Mouse (Mus musculus) c-Kit-positive CD71-positive TER-119-negative erythroid progenitor cells, embryonic 14.5 days (primary cell): ENCODE results near the gene Cbx1.

Experiments
- DNase-seq: peaks from one replicate; pipeline ENCODE4 v3.0.0-alpha.2; 2013; ENCODE audit warnings: low read depth

Cbx1 gene

DNA sequence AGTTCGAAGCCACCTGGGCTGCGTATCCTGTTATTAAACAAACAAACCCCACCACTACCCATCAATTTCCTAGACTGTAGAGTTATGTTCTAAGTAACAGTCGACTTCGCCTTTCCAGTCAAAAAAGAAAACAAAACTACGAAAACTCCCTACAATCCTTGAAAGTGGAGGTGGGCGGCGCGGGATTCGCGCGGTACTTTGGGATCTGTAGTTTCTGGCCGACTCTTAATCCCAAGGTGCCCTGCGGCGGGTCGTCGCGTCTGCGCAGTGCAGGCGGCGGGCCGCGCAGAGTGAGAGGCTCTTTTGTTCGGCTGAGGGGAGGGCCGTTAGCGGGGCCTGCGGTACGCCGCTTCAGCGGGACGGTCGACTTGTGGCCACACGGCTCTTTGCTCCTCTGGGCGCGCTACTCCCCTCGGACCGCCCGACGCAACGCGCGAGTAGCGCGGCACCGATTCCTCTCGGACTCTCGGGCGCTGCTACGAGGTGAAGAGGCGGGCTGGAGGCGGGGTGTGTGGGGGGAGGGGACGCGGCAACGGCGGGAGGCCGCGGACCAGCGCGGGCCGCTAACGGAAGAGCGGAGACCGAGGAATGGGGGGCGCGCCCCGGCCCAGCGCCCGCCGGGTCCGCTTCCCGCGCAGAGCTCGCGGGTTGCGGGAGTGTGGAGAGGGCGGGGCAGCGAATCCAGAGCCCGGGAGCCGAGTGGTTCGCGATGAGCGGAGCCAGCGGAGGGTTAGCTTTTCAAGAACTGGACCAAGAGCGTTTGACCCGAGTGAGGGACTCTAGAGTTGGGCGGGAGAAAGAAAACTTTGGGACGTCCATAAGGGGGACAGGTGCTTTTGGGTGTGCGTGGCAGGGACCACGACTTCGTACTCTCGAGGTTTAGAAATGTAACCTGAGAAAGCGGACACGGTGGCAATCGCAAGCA is at the start of gene Cbx1:
Gene Cbx1 (plus strand): TSS at position 257 of the 925 bp plus-strand sequence.
- DNase-seq: peak; percentile 80

DNA sequence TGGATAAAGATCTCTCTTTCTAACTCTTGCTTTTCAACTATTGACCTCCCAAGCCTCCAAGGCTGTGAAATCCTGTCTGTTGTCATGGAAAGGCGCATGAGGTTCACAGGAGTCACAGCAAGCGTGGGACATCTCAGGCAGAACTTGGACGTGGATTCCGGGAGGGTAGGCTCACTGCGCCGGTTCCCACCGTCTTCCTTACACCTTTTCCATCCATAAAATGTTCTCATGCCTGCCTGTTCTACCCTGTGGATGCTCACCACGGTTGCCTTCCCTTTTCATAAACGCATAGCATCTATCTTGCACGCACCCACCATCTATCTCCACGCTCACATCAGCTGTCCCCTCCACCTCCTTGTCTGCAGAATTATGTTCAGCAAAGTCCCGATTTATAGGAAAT is 48.1 kb upstream of the Cbx1 start:
- no peak for DNase-seq

GRCm38 (mm10) chr11:96741995-96742394 is 46.9 kb upstream of the Cbx1 start:
- no peak for DNase-seq

GRCm38 (mm10) chr11:96743000-96743399 is 45.9 kb upstream of the Cbx1 start:
- DNase-seq: no peak

GRCm38 (mm10) chr11:96743891-96744290 is 45.0 kb upstream of the Cbx1 start:
- no peak for DNase-seq

- DNase-seq: no peak
Measured at GRCm38 (mm10) chr11:96746648-96747047, 42.3 kb upstream of the Cbx1 start.

GRCm38 (mm10) chr11:96747555-96747954 is 41.4 kb upstream of the Cbx1 start:
- no peak for DNase-seq

DNA sequence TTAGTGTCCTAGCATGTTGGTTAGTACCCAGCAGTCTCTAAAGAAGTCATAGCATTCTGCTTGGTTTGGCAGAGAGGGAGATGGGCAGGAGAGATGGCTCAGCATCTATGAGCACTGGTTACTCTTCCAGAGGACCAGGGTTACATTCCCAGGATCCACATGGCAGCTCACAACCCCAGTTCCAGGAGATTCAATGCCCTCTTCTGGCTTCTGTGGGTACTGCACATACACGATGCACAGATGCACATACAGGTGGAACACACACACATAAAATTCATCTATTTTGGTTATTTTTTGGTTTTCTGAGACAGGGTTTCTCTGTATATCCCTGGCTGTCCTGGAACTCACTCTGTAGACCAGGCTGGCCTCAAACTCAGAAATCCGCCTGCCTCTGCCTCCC is 33.6 kb upstream of the Cbx1 start:
- no peak for DNase-seq

GRCm38 (mm10) chr11:96757421-96757820 is 31.5 kb upstream of the Cbx1 start:
- DNase-seq: no peak

- DNase-seq: no peak
Measured at GRCm38 (mm10) chr11:96758402-96758801, 30.5 kb upstream of the Cbx1 start.

DNA sequence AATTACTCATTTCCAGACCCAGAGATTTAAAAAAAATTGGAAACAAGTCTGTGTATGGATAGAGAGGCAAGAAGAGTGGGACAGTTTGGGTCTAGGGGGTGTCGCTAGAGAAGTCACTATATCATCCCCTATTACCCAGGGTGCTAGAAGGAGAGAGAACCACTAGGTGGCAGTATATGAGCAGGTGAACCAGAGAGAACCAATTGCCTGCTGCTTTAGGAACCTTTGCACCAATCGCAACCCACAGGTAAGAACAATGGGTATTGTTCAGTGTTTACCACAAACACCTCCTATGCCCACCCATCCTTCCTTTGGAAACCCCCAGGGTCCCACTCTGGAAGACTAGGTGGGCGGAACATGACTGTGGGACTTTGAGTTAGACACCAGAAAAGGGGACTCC is 28.9 kb upstream of the Cbx1 start:
- peak; percentile 55 for DNase-seq

DNA sequence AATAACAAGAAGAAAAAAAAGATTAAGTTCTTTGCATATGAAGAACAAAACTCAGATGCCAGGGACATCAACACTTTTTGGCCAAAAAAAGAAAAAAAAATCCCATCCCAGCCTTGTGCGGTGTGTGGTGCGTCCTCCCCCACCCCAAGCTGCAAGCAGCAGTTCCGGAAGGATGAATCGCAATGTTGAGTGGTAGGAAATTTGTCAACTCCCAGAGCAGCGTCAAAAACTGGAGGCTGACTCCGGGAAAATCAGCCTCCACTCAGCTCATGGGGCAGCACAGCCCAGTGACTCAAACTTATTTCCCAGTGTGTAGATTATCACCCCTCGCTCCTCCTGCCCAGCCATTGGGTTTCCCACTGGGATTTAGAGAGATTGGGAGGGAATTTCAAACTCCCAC is 26.9 kb upstream of the Cbx1 start:
- no peak for DNase-seq

- DNase-seq: no peak
Measured at GRCm38 (mm10) chr11:96762742-96763470, 26.0 kb upstream of the Cbx1 start.

DNA sequence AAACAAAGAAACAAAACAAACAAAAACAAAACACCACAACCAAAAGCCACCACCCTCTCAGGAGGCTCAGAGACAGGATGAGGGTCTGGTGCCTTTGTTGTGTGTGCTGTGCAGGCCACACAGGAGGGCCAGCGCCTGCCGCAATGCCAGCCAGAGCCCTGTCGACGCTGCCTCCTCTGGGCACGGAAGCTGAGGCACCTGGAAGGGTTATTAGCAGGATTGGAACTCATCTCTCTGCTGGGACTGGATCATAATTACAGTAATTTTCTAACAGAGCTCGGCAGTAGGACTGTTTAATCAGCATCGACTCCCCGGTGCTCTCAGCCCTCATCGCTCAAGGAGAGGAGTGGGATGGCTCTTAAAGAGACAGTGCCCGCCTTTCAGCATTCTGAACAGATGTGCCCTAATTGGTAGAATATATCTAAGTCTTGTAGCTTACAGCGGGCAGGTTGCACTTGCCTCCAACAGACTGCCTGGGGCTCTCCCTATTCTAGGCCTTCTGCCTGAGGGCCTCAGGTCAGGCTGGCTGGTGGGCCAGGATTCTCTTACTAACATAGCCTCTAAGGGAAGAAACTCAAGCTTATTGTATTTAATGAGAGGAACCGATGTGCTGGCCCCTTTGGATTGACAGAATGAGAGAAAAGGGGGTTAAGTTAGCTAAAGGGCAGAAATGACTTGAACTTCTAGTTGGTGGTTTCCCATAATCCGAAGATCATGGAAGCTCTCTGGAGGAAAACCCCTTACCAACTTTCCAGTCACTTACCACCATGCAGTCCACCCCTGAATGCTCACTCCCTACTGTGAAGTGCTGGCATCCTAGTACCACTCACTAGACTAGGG is 24.2 kb upstream of the Cbx1 start:
- no peak for DNase-seq

DNA sequence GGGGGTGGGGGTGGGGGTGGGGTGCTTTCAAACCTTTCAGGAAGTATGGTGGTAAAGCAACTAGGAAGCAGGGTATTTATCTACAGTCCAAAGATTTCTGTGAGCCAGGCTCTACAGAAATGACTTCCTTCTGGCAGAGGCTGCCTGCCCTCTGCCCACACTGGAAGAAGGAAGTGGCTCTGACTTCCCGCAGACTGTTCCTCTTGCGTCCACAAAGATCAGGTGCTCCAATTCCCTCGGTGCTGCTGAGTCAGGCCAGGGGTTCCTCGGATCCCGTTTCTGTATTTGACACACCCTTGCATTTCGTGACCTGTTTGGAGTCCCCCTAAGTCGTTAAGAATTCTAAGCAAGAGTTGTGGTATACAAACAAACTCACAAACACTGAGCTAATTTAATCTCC is 23.3 kb upstream of the Cbx1 start:
- no peak for DNase-seq

- DNase-seq: no peak
Measured at GRCm38 (mm10) chr11:96766555-96766954, 22.4 kb upstream of the Cbx1 start.

- no peak for DNase-seq
Measured at GRCm38 (mm10) chr11:96767096-96767495, 21.8 kb upstream of the Cbx1 start.

DNA sequence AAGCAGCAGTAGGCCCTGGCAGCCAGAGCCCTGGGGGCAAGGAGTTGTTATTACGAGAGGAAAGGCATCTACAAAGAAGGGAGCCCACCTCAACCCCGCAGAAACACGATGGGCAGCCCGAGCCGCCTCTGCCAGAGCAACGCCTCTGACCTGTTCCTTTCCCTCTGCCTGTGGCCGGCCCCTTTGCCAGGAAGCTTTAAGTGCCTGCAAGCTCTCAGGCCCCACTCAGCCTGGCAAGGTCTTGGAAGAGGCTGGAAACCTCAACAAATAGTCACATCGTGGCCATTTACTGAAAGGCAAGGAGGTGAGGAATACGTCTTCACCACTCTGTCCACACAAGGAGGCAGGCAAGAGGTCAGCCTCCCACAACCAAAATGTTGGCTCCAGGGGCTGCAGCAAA is 20.7 kb upstream of the Cbx1 start:
- DNase-seq: no peak

DNA sequence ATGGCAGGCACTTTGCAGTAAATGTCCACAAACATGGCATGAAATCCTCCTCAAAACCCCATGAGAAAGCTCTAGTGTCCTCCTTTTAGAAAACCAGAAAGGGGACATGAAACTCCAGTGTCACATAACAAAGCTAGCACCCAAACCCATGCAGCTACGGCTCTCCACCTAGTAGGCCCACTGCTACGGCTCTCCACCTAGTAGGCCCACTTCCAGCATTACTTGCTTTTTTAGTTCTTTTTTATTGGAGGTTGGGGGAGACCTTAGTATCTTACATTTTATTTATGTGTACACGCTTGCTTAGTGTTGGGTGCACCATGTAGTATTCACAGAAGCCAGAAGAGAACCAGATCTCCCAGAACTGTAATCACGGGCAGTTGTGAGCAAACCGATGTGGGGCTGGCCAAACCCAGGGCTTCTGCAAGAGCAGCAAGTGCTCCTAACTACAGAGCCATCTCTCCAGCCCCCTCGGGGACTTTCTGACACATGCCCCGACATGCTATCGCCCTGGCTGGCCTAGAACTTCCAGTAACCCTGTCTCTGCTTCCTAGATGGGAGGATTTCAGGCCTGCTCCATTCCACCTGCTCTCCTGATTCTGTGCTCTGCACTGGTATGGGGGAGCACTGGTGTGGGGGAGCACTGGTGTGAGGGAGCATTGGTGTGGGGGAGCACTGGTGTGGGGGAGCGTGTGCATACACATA is 17.5 kb upstream of the Cbx1 start:
- DNase-seq: no peak

DNA sequence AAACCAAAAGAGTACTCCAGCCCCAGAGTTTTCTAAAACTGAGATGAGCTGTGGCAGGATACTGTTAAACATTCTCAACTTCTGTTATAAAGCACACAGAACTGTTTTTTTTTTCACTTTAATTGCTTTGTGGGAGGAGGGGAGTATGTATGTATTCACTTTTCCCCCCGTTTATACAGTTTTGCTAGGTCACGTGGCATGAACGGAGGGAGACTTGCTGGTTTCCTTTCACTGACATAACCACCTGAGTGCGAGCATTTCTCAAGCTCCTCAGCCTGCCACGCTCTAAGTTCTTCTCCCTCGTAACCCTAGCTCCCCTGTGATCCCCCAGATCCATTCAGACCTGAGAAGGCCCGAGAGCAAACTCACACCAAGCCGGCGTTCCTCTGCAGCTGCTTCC is 16.5 kb upstream of the Cbx1 start:
- DNase-seq: no peak

- DNase-seq: no peak
Measured at GRCm38 (mm10) chr11:96774536-96774935, 14.4 kb upstream of the Cbx1 start.

- DNase-seq: no peak
Measured at GRCm38 (mm10) chr11:96775063-96775462, 13.9 kb upstream of the Cbx1 start.
